Mouse (Mus musculus): ENCODE data around the gene Olfr994.

GRCm38 (mm10) chr2:85409369-85409768, 26.9 kb downstream of the Olfr994 start, which contains the start of gene Olfr992:
- TF ChIP-seq MAFK (IDR thresholded peaks at IDR 0.05; ENCODE audit: insufficient read depth, low read depth, low read length) (no peak), ZC3H11A (IDR thresholded peaks at IDR 0.05; ENCODE audit: borderline replicate concordance, low read depth, low read length) (no peak)

Data from ES-E14 (cell line).